Mouse (Mus musculus) liver, embryonic 12.5 days (tissue): ENCODE results near the gene Tmsb15l. TPM values are rescaled to one million over a fixed set of nuclear protein-coding genes. Genes with fewer than 3 reads are reported as not detected.
A peak's percentile ranks its signal among the peaks of the same experiment; 100 is the strongest.
"Not testable (repeated sequence)": the region's sequence is repeated elsewhere in the genome, so short reads cannot be mapped to it uniquely, and the experiment has no call there.

Experiments used
- ATAC-seq: fragments of 200-750 bp; cut with Nextera tagmentation; 2 replicates; pipeline ENCODE4 v1.8.0; 2017; ENCODE audit warnings: moderate number of reproducible peaks, mild to moderate bottlenecking, moderate library complexity
- H3K27ac ChIP-seq: fragments of 300-500 bp; sonication (generic); 2 replicates; pipeline ENCODE4 v1.5.1; 2016; ENCODE audit warnings: mild to moderate bottlenecking
- H3K27me3 ChIP-seq: fragments of 300-500 bp; sonication (generic); replicated peaks from 2 replicates; pipeline ENCODE4 v1.6.1; 2016; ENCODE audit warnings: mild to moderate bottlenecking, moderate library complexity
- H3K36me3 ChIP-seq: fragments of 300-500 bp; sonication (generic); 2 replicates; pipeline ENCODE4 v1.6.1; 2016; ENCODE audit warnings: mild to moderate bottlenecking, moderate library complexity
- H3K4me1 ChIP-seq: fragments of 300-500 bp; sonication (generic); 2 replicates; pipeline ENCODE4 v1.6.1; 2016
- H3K4me2 ChIP-seq: fragments of 300-500 bp; sonication (generic); 2 replicates; pipeline ENCODE4 v1.6.1; 2016; ENCODE audit warnings: mild to moderate bottlenecking, moderate library complexity
- H3K4me3 ChIP-seq: fragments of 300-500 bp; sonication (generic); 2 replicates; pipeline ENCODE4 v1.5.1; 2016; ENCODE audit warnings: mild to moderate bottlenecking, moderate library complexity
- H3K9ac ChIP-seq: fragments of 300-500 bp; sonication (generic); 2 replicates; pipeline ENCODE4 v1.6.1; 2016; ENCODE audit warnings: mild to moderate bottlenecking, moderate library complexity
- H3K9me3 ChIP-seq: fragments of 300-500 bp; sonication (generic); replicated peaks from 2 replicates; pipeline ENCODE4 v1.6.1; 2016; ENCODE audit warnings: mild to moderate bottlenecking, moderate library complexity
- WGBS: fragments of 180-500 bp; shearing (Covaris S2); methylation state at CpG from one replicate; pipeline ENCODE4 v1.1.7; 2016; ENCODE audit not compliant: insufficient replicate concordance; 5-methylcytosine and 5-hydroxymethylcytosine counted together
- polyA plus RNA-seq: library from polyadenylated mRNA; unstranded; fragments of >200 nt; fragmentation: Nextera tagmentation; extraction: Ambion mirVana; gene quantifications from 2 replicates; pipeline ENCODE4 v1.2.1, GENCODE M21; 2016

Gene Tmsb15l
- polyA plus RNA-seq, 1 experiment from 2014 or later, result 0.29 TPM

GRCm38 (mm10) chrX:136975397-136975796 is 1.3 kb downstream of the Tmsb15l start, which contains the start of gene Tmsb15b2:
Tmsb15b2 (minus strand) TSS chrX:136975497.
- not testable (repeated sequence) for H3K9me3 ChIP-seq, H3K27ac ChIP-seq, ATAC-seq, H3K9ac ChIP-seq, H3K27me3 ChIP-seq, H3K4me1 ChIP-seq, H3K36me3 ChIP-seq
- Histone ChIP-seq H3K4me3 (peak within 1 kb of the TSS; percentile 39; the same call in 1 of the 2 replicates), H3K4me2 (peak within 1 kb of the TSS; percentile 57)
- 69% methylated on average over 6 of the region's 6 CpGs for WGBS

- no peaks in the 10 kb centered on the region for H3K27me3 ChIP-seq
- no peak overlapping the region for H3K9ac ChIP-seq
- no peak overlapping the region for H3K4me3 ChIP-seq
- no peaks in the 10 kb centered on the region for H3K9me3 ChIP-seq
- no peaks in the 10 kb centered on the region for H3K4me1 ChIP-seq
- 16% methylated on average over 2 of the region's 2 CpGs for WGBS
- no peaks in the 10 kb centered on the region for H3K36me3 ChIP-seq
- H3K27ac ChIP-seq, result no peak overlapping the region
- ATAC-seq, result no peak
- no peak overlapping the region for H3K4me2 ChIP-seq
These were observed 17.0 kb downstream of the Tmsb15l start for GRCm38 (mm10) chrX:136959688-136960087.

- not testable (repeated sequence) for H3K4me1 ChIP-seq, H3K36me3 ChIP-seq, ATAC-seq
These were observed 18.4 kb downstream of the Tmsb15l start for GRCm38 (mm10) chrX:136958300-136958699.

GRCm38 (mm10) chrX:136957583-136958279 is 18.9 kb downstream of the Tmsb15l start:
- not testable (repeated sequence) for H3K4me3 ChIP-seq, H3K9ac ChIP-seq, H3K4me1 ChIP-seq, H3K9me3 ChIP-seq, H3K27ac ChIP-seq, H3K27me3 ChIP-seq, H3K36me3 ChIP-seq
- 22% methylated on average over 13 of the region's 13 CpGs for WGBS
- peak overlapping the region; percentile 32 for H3K4me2 ChIP-seq
- peak; percentile 69 for ATAC-seq

More at GRCm38 (mm10) chrX:136958300-136958699, 18.4 kb downstream of the Tmsb15l start:
- not testable (repeated sequence) for H3K27ac ChIP-seq, H3K9ac ChIP-seq, H3K9me3 ChIP-seq, H3K27me3 ChIP-seq, H3K4me2 ChIP-seq, H3K4me3 ChIP-seq
- WGBS, result 48% methylated on average over 5 of the region's 5 CpGs

- 0% methylated on average over 3 of the region's 3 CpGs for WGBS
- Histone ChIP-seq H3K36me3 (no peaks in the 10 kb centered on the region), H3K9ac (no peak overlapping the region)
These were observed 38.7 kb downstream of the Tmsb15l start for GRCm38 (mm10) chrX:136937985-136938384.

GRCm38 (mm10) chrX:136927031-136927430 is 49.6 kb downstream of the Tmsb15l start, which contains the start of gene H2bfm:
H2bfm (plus strand) TSS chrX:136927325.
- no peaks in the 10 kb centered on the region for H3K27me3 ChIP-seq
- H3K9me3 ChIP-seq, result 0 out of 2 replicates have a peak, but pooled peaks cover 4% of the 10 kb centered on the region
- no peak within 1 kb of the TSS for H3K4me2 ChIP-seq
- no peak for ATAC-seq
- no peak within 1 kb of the TSS for H3K4me3 ChIP-seq
- H3K9ac ChIP-seq, result no peak within 1 kb of the TSS
- H3K36me3 ChIP-seq, result no peaks in the 10 kb centered on the region
- H3K27ac ChIP-seq, result no peak within 1 kb of the TSS
- WGBS, result 84% methylated on average over 14 of the region's 14 CpGs
- H3K4me1 ChIP-seq, result no peaks in the 10 kb centered on the region

More at GRCm38 (mm10) chrX:136937985-136938384, 38.7 kb downstream of the Tmsb15l start:
- Histone ChIP-seq H3K27me3 (no peaks in the 10 kb centered on the region), H3K4me3 (no peak overlapping the region), H3K9me3 (no peaks in the 10 kb centered on the region), H3K4me1 (no peaks in the 10 kb centered on the region), H3K27ac (no peak overlapping the region), H3K4me2 (no peak overlapping the region)
- no peak for ATAC-seq

GRCm38 (mm10) chrX:136925863-136926262 is 50.8 kb downstream of the Tmsb15l start:
- H3K9me3 ChIP-seq, result 0 out of 2 replicates have a peak, but pooled peaks cover 4% of the 10 kb centered on the region
- H3K27me3 ChIP-seq, result no peaks in the 10 kb centered on the region
- H3K27ac ChIP-seq, result no peak overlapping the region
- no peak overlapping the region for H3K4me3 ChIP-seq
- ATAC-seq, result no peak
- no peak overlapping the region for H3K9ac ChIP-seq
- H3K4me1 ChIP-seq, result no peaks in the 10 kb centered on the region
- H3K4me2 ChIP-seq, result no peak overlapping the region
- H3K36me3 ChIP-seq, result no peaks in the 10 kb centered on the region

Other genes with a start within 250 kb of the Tmsb15l start
- gene Morf4l2, start 233.2 kb downstream of the Tmsb15l start, polyA plus RNA-seq, result 261 and 263 TPM in 2 replicates
- not detected in 2 replicates for gene Glra4, start 196.7 kb downstream of the Tmsb15l start, polyA plus RNA-seq
- 0.91 and 1.0 TPM in 2 replicates for gene Plp1, start 154.2 kb downstream of the Tmsb15l start, polyA plus RNA-seq
- gene Rab9b, start 108.1 kb downstream of the Tmsb15l start, polyA plus RNA-seq, result not detected in 2 replicates
- gene H2bfm, start 49.5 kb downstream of the Tmsb15l start, polyA plus RNA-seq, result not detected in 2 replicates
- 7.2 TPM in 2 replicates for gene Tmsb15b2, start 1.4 kb downstream of the Tmsb15l start, polyA plus RNA-seq
- gene Tmsb15b1, start within 50 bp of the Tmsb15l start, polyA plus RNA-seq, result 5.0 and 5.2 TPM in 2 replicates
- 0.67 and 0.91 TPM in 2 replicates for gene Zcchc18, start 16.3 kb upstream of the Tmsb15l start, polyA plus RNA-seq
- gene Slc25a53, start 61.4 kb upstream of the Tmsb15l start, polyA plus RNA-seq, result 2.8 and 2.9 TPM in 2 replicates
- gene Fam199x, start 72.7 kb upstream of the Tmsb15l start, polyA plus RNA-seq, result 2.1 and 2.2 TPM in 2 replicates
- not detected in 2 replicates for gene Esx1, start 145.2 kb upstream of the Tmsb15l start, polyA plus RNA-seq